8 mouse cellular contexts compared by ENCODE assay signal in genomic region chr13:98390771-98391634, GRCm38 (mm10). TPM values are rescaled to one million over a fixed set of nuclear protein-coding genes. Genes with fewer than 3 reads are reported as not detected.
DNase-seq lines count a peak whose midpoint lies in the region; ATAC-seq lines count a peak whose summit lies in the region.

No protein-coding gene starts in this region.

- H3K27ac ChIP-seq in kidney, embryonic 15.5 days: peak overlapping the region; percentile 85
- no peak overlapping the region for H3K27ac ChIP-seq in midbrain, embryonic 12.5 days (replicated peaks)

- peak overlapping the region; percentile 46 for H3K4me3 ChIP-seq in kidney, embryonic 15.5 days (replicated peaks)
- peak overlapping the region; percentile 45 for H3K4me3 ChIP-seq in midbrain, embryonic 12.5 days

- peak; percentile 16 for DNase-seq in kidney, adult 18-20 months
- DNase-seq in kidney, adult 8-10 months: no peak
- peak; percentile 57 for DNase-seq in R1 (ENCODE audit: low read depth, low spot score)
- peak; percentile 11 for DNase-seq in gastrocnemius, postnatal 25 days

- no peaks in the 10 kb centered on the region for H3K9me3 ChIP-seq in kidney, embryonic 15.5 days (replicated peaks)
- no peaks in the 10 kb centered on the region for H3K9me3 ChIP-seq in midbrain, embryonic 12.5 days

- H3K9ac ChIP-seq in kidney, embryonic 15.5 days: peak overlapping the region; percentile 19; the same call in 1 of the 2 replicates
- no peak overlapping the region for H3K9ac ChIP-seq in midbrain, embryonic 12.5 days (replicated peaks)

- H3K4me2 ChIP-seq in kidney, embryonic 15.5 days: peak overlapping the region; percentile 79
- peak overlapping the region; percentile 85 for H3K4me2 ChIP-seq in midbrain, embryonic 12.5 days (replicated peaks)

- no peaks in the 10 kb centered on the region for H3K36me3 ChIP-seq in kidney, embryonic 15.5 days
- H3K36me3 ChIP-seq in midbrain, embryonic 12.5 days: no peaks in the 10 kb centered on the region

- peak; percentile 87 for ATAC-seq in kidney, embryonic 15.5 days (replicated peaks; ENCODE audit: low FRiP score)
- ATAC-seq in midbrain, embryonic 12.5 days (ENCODE audit: low FRiP score, low read depth): peak; percentile 77
- ATAC-seq in frontal cortex, adult (ENCODE audit: low TSS enrichment): no peak
- no peak for ATAC-seq in inflammation-experienced regulatory T-cells, adult 6 months

- WGBS in kidney, embryonic 15.5 days: 1% methylated on average over 68 of the region's 68 CpGs
- WGBS in midbrain, embryonic 12.5 days: under 1% methylated on average over 68 of the region's 68 CpGs

- H3K4me1 ChIP-seq in kidney, embryonic 15.5 days: peaks cover 47% of the 10 kb centered on the region
- peaks cover 13% of the 10 kb centered on the region for H3K4me1 ChIP-seq in midbrain, embryonic 12.5 days

- H3K27me3 ChIP-seq in kidney, embryonic 15.5 days: peaks cover 57% of the 10 kb centered on the region
- H3K27me3 ChIP-seq in midbrain, embryonic 12.5 days: peaks cover 80% of the 10 kb centered on the region

RNA-seq across cellular contexts. Expression of gene Foxd1, which starts 37.0 kb away (rescaled TPM):
- under 1 TPM in 1 of 2 experiments, not detected in 1; 0.08 TPM for total RNA-seq in gastrocnemius, postnatal 25 days (2021)
- polyA plus RNA-seq in kidney, embryonic 15.5 days (2015; fragmentation: Nextera tagmentation; extraction: Ambion mirVana): 4.7 and 5.0 TPM in 2 replicates
- polyA plus RNA-seq in midbrain, embryonic 12.5 days (2016; fragmentation: Nextera tagmentation; extraction: Ambion mirVana): 5.2 and 6.0 TPM in 2 replicates
- polyA plus RNA-seq in inflammation-experienced regulatory T-cells, adult 6 months (2017; shearing (Covaris generic)): not detected

Comparison
In these comparisons a context has a peak if more than half of its experiments do, and no peak if none do; other contexts are left out.
1. DNase-seq: peak in kidney, adult 18-20 months (single experiment), R1 (single experiment) and gastrocnemius, postnatal 25 days (single experiment); none in kidney, adult 8-10 months (0 of 2).
2. ATAC-seq: peak in kidney, embryonic 15.5 days (single experiment) and midbrain, embryonic 12.5 days (single experiment); none in frontal cortex, adult (single experiment) and inflammation-experienced regulatory T-cells, adult 6 months (single experiment).